Comparison of ENCODE assay signal across 15 mouse cellular contexts in the genomic region with DNA sequence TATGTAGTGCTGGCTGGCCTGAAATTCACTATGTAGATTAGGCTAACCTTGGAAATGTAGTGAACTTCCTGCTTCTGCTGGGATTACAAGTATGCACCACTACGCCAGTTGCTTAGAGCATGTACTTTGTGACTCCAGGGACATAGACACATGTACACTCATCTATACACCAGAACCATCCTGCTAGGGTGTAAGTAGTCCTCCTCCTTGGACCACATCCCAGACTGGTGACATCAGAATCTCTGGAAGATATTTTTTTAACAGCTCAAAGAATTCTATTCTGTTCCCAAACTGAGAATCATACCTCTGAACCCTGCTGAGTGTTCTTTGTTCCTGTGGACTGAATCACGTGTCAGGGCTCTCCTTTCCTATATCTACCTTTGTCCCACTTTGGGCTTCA. TPM values are rescaled to one million over a fixed set of nuclear protein-coding genes. Genes with fewer than 3 reads are reported as not detected.
DNase-seq lines count a peak whose midpoint lies in the region; ATAC-seq and TF ChIP-seq lines count a peak whose summit lies in the region.
"Had no signal": no experiment of that assay in that cellular context is flagged by ENCODE, and none has a peak within 500 bp of the region (broad histone marks: within the 10 kb centered on the region; RNA-seq: fewer than 3 reads in every experiment).

No protein-coding gene starts in this region.

- no peak for ATAC-seq in liver, embryonic 15.5 days (ENCODE audit: insufficient read depth)
- ATAC-seq: hindbrain, postnatal 0 days had no signal

- H3K27me3 ChIP-seq in kidney, adult 2 months (replicated peaks; ENCODE audit: control insufficient read depth, insufficient read depth, low read length), result no peaks in the 10 kb centered on the region
- no peaks in the 10 kb centered on the region for H3K27me3 ChIP-seq in liver, embryonic 15.5 days

- H3K9ac ChIP-seq in liver, embryonic 15.5 days, result no peak overlapping the region

- H3K36me3 ChIP-seq in kidney, adult 2 months (ENCODE audit: control insufficient read depth, insufficient read depth, low read length), result no peaks in the 10 kb centered on the region
- H3K36me3 ChIP-seq in liver, embryonic 15.5 days (replicated peaks), result peaks cover 13% of the 10 kb centered on the region

- no peaks in the 10 kb centered on the region for H3K4me1 ChIP-seq in kidney, adult 2 months (ENCODE audit: control insufficient read depth, insufficient read depth, low read length)
- peaks cover 21% of the 10 kb centered on the region for H3K4me1 ChIP-seq in liver, embryonic 15.5 days (replicated peaks)

- DNase-seq in adrenal gland, adult (ENCODE audit: inconsistent age in 2 of 2, low spot score in 1 of 2), result peak; percentile 34 to 57
- DNase-seq in adrenal gland, postnatal 25 days, result no peak
- peak; percentile 23 for DNase-seq in kidney, adult 2 months
- DNase-seq in kidney, postnatal 14 days, result no peak
- DNase-seq in liver, result no peak
- DNase-seq in right cerebral cortex, adult 2 months (ENCODE audit: low spot score in 2 of 2), result peak; percentile 55 to 66
- DNase-seq in cerebellum, adult 9-10 months, result no peak
- DNase-seq: cerebellum, adult 11-12 months; embryo, embryonic 11 days; midbrain, embryonic 14.5 days; thymus, postnatal 4 days had no signal

- no peak for TF ChIP-seq POLR2A in kidney, adult 2 months (IDR thresholded peaks at IDR 0.05; ENCODE audit: low read depth, low read length)

- no peak overlapping the region for H3K27ac ChIP-seq in kidney, adult 2 months (ENCODE audit: insufficient read depth, low read depth, low read length)
- peak overlapping the region; percentile 15; the same call in 1 of the 2 replicates for H3K27ac ChIP-seq in liver, embryonic 15.5 days (replicated peaks)
- H3K27ac ChIP-seq: heart, adult 2 months; hindbrain, postnatal 0 days had no signal

- H3K9me3 ChIP-seq in liver, embryonic 15.5 days (replicated peaks), result no peaks in the 10 kb centered on the region

- no peak for TF ChIP-seq CTCF in kidney, adult 2 months (conservative IDR thresholded peaks at IDR 0.05; ENCODE audit: insufficient read depth, insufficient read length, low read depth, low read length)

- no peak overlapping the region for H3K4me2 ChIP-seq in liver, embryonic 15.5 days

- no peak overlapping the region for H3K4me3 ChIP-seq in kidney, adult 2 months (ENCODE audit: insufficient read depth, low read depth, low read length)
- H3K4me3 ChIP-seq in liver, embryonic 15.5 days (replicated peaks), result no peak overlapping the region
- H3K4me3 ChIP-seq: heart, adult 2 months had no signal

- 80% methylated on average over 2 of the region's 2 CpGs for WGBS in kidney, adult 2 months
- 78% methylated on average over 2 of the region's 2 CpGs for WGBS in liver, embryonic 15.5 days (ENCODE audit: insufficient replicate concordance)

RNA-seq across cellular contexts. Expression of a gene that starts 0.8 kb away (rescaled TPM):
- total RNA-seq in adrenal gland, postnatal 25 days (2021), result 0.67 and 0.97 TPM in 2 replicates
- polyA plus RNA-seq in kidney, adult 2 months (2012; rRNA removed), result 0.34 and 0.48 TPM in 2 replicates
- polyA plus RNA-seq in liver, embryonic 15.5 days (2015; fragmentation: Nextera tagmentation; extraction: Ambion mirVana), result 4.2 and 4.8 TPM in 2 replicates
- total RNA-seq: hindbrain, postnatal 0 days; liver, adult 2 months had no signal

RNA-seq across cellular contexts. Expression of a gene that starts 8.1 kb away (rescaled TPM):
- total RNA-seq in adrenal gland, postnatal 25 days (2021), result 41.1 and 49.7 TPM in 2 replicates
- 43.2 and 44.0 TPM in 2 replicates for polyA plus RNA-seq in kidney, adult 2 months (2012; rRNA removed)
- 16.9 and 18.2 TPM in 2 replicates for polyA plus RNA-seq in liver, embryonic 15.5 days (2015; fragmentation: Nextera tagmentation; extraction: Ambion mirVana)

RNA-seq across cellular contexts. Expression of a gene that starts 49.6 kb away (rescaled TPM):
- 202 and 208 TPM in 2 replicates for total RNA-seq in adrenal gland, postnatal 25 days (2021)
- 49.9 and 50.7 TPM in 2 replicates for polyA plus RNA-seq in kidney, adult 2 months (2012; rRNA removed)
- polyA plus RNA-seq in liver, embryonic 15.5 days (2015; fragmentation: Nextera tagmentation; extraction: Ambion mirVana), result 117 and 122 TPM in 2 replicates

Comparison
In these comparisons a context has a peak if more than half of its experiments do, and no peak if none do; other contexts are left out.
1. DNase-seq: peak in adrenal gland, adult (2 of 2), kidney, adult 2 months (single experiment) and right cerebral cortex, adult 2 months (2 of 2); none in adrenal gland, postnatal 25 days (single experiment), kidney, postnatal 14 days (single experiment), liver (single experiment) and cerebellum, adult 9-10 months (single experiment).